In genomic region chr2:58567866-58568719, GRCm38 (mm10) we compare ENCODE assay signal across 7 mouse cellular contexts. TPM values are rescaled to one million over a fixed set of nuclear protein-coding genes. Genes with fewer than 3 reads are reported as not detected.
DNase-seq lines count a peak whose midpoint lies in the region; ATAC-seq lines count a peak whose summit lies in the region.

No protein-coding gene starts in this region.

- peaks cover 50% of the 10 kb centered on the region for H3K4me1 ChIP-seq in hindbrain, embryonic 15.5 days (replicated peaks)
- peaks cover 20% of the 10 kb centered on the region for H3K4me1 ChIP-seq in midbrain, embryonic 11.5 days (ENCODE audit: control insufficient read depth, insufficient read depth, low read length)

- H3K4me3 ChIP-seq in hindbrain, embryonic 15.5 days = peak overlapping the region; percentile 75
- peak overlapping the region; percentile 89 for H3K4me3 ChIP-seq in midbrain, embryonic 11.5 days (ENCODE audit: low read depth, low read length)

- H3K27ac ChIP-seq in hindbrain, embryonic 15.5 days (replicated peaks) = peak overlapping the region; percentile 99
- peak overlapping the region; percentile 91 for H3K27ac ChIP-seq in midbrain, embryonic 11.5 days (ENCODE audit: low read depth, low read length)

- peak overlapping the region; percentile 69 for H3K4me2 ChIP-seq in hindbrain, embryonic 15.5 days
- peak overlapping the region; percentile 66 for H3K4me2 ChIP-seq in midbrain, embryonic 11.5 days

- 6% methylated on average over 12 of the region's 12 CpGs for WGBS in hindbrain, embryonic 15.5 days
- 5% methylated on average over 12 of the region's 12 CpGs for WGBS in midbrain, embryonic 11.5 days

- H3K27me3 ChIP-seq in hindbrain, embryonic 15.5 days = no peaks in the 10 kb centered on the region
- H3K27me3 ChIP-seq in midbrain, embryonic 11.5 days (ENCODE audit: control insufficient read depth, insufficient read depth, low read length) = no peaks in the 10 kb centered on the region

- no peaks in the 10 kb centered on the region for H3K36me3 ChIP-seq in hindbrain, embryonic 15.5 days
- H3K36me3 ChIP-seq in midbrain, embryonic 11.5 days (ENCODE audit: control insufficient read depth, insufficient read depth, low read length) = no peaks in the 10 kb centered on the region

- H3K9me3 ChIP-seq in hindbrain, embryonic 15.5 days = no peaks in the 10 kb centered on the region
- no peaks in the 10 kb centered on the region for H3K9me3 ChIP-seq in midbrain, embryonic 11.5 days (ENCODE audit: control insufficient read depth, low read length)

- ATAC-seq in hindbrain, embryonic 15.5 days (ENCODE audit: low FRiP score, low read depth) = no peak
- ATAC-seq in midbrain, embryonic 11.5 days (ENCODE audit: low FRiP score) = 0 out of 2 replicates have a peak, but pooled peaks have one; percentile 6
- no peak for ATAC-seq in activated CD4-positive, CD25-positive, alpha-beta regulatory T cell, adult 4 months
- no peak for ATAC-seq in megakaryocyte, adult 5-6 weeks (ENCODE audit: poor library complexity, severe bottlenecking)

- DNase-seq in right cerebral cortex, adult 2 months (ENCODE audit: low spot score in 2 of 2) = peak; percentile 21 to 41
- no peak for DNase-seq in right cerebral cortex, postnatal 10 days (ENCODE audit: low spot score in 2 of 2)
- DNase-seq in cerebellum, postnatal 25 days = peak; percentile 36 to 52
- peak; percentile 90 for DNase-seq in midbrain, embryonic 11.5 days (ENCODE audit: low spot score, missing footprints)

- peak overlapping the region; percentile 90 for H3K9ac ChIP-seq in hindbrain, embryonic 15.5 days
- H3K9ac ChIP-seq in midbrain, embryonic 11.5 days (ENCODE audit: low read length) = peak overlapping the region; percentile 88

RNA-seq across cellular contexts. Expression of gene Upp2, which starts 1.0 kb away (rescaled TPM):
- 12.0 and 16.2 TPM in 2 replicates for polyA plus RNA-seq in hindbrain, embryonic 15.5 days (2015; fragmentation: Nextera tagmentation; extraction: Ambion mirVana)
- 4.6 and 4.7 TPM in 2 replicates for polyA plus RNA-seq in midbrain, embryonic 11.5 days (2014; fragmentation: Nextera tagmentation; extraction: Ambion mirVana)
- under 1 TPM in 1 of 2 experiments, not detected in 1; 0.32 TPM for polyA plus RNA-seq in activated CD4-positive, CD25-positive, alpha-beta regulatory T cell, adult 4 months (2017; shearing (Covaris generic))
- total RNA-seq in megakaryocyte, adult 5-6 weeks (2015) = 1.0 and 1.2 TPM in 2 replicates
- 0.70 TPM in 1 of 2 replicates, not detected in the other for total RNA-seq in megakaryocyte, adult 5-6 weeks (2017)

RNA-seq across cellular contexts. Expression of gene Acvr1, which starts 1.1 kb away (rescaled TPM):
- polyA plus RNA-seq in hindbrain, embryonic 15.5 days (2015; fragmentation: Nextera tagmentation; extraction: Ambion mirVana) = 4.5 and 5.0 TPM in 2 replicates
- 4.7 and 4.9 TPM in 2 replicates for polyA plus RNA-seq in midbrain, embryonic 11.5 days (2014; fragmentation: Nextera tagmentation; extraction: Ambion mirVana)
- polyA plus RNA-seq in activated CD4-positive, CD25-positive, alpha-beta regulatory T cell, adult 4 months (2017; shearing (Covaris generic)) = under 1 TPM in 1 of 2 experiments, not detected in 1; 0.65 TPM
- total RNA-seq in megakaryocyte, adult 5-6 weeks (2015) = 9.6 and 13.2 TPM in 2 replicates
- total RNA-seq in megakaryocyte, adult 5-6 weeks (2017) = 3.0 and 3.1 TPM in 2 replicates

Comparison
In these comparisons a context has a peak if more than half of its experiments do, and no peak if none do; other contexts are left out.
1. DNase-seq: peak in right cerebral cortex, adult 2 months (2 of 2), cerebellum, postnatal 25 days (2 of 2) and midbrain, embryonic 11.5 days (single experiment); none in right cerebral cortex, postnatal 10 days (0 of 2).